In genomic region chr7:116209926-116210631, GRCm38 (mm10) we compare ENCODE assay signal across 13 mouse cellular contexts.
DNase-seq lines count a peak whose midpoint lies in the region; ATAC-seq and TF ChIP-seq lines count a peak whose summit lies in the region.
"Had no signal": no experiment of that assay in that cellular context is flagged by ENCODE, and none has a peak within 500 bp of the region (broad histone marks: within the 10 kb centered on the region; RNA-seq: fewer than 3 reads in every experiment).

No protein-coding gene starts in this region.

- ATAC-seq in heart, embryonic 15.5 days (replicated peaks; ENCODE audit: insufficient number of reproducible peaks, insufficient read depth, low FRiP score, low read depth) = no peak
- ATAC-seq in forebrain, embryonic 13.5 days = 0 out of 2 replicates have a peak, but pooled peaks have one; percentile 41
- peak; percentile 61 for ATAC-seq in hindbrain, postnatal 0 days
- ATAC-seq in midbrain, embryonic 16.5 days = peak; percentile 70

- H3K27ac ChIP-seq in heart, embryonic 15.5 days = peak overlapping the region; percentile 1; the same call in 1 of the 2 replicates
- peak overlapping the region; percentile 44; the same call in 1 of the 2 replicates for H3K27ac ChIP-seq in forebrain, embryonic 13.5 days
- H3K27ac ChIP-seq in hindbrain, postnatal 0 days = peak overlapping the region; percentile 37
- H3K27ac ChIP-seq in midbrain, embryonic 16.5 days (ENCODE audit: low read length) = peak overlapping the region; percentile 58
- H3K27ac ChIP-seq: liver, embryonic 13.5 days had no signal

- no peaks in the 10 kb centered on the region for H3K27me3 ChIP-seq in heart, embryonic 15.5 days
- no peaks in the 10 kb centered on the region for H3K27me3 ChIP-seq in forebrain, embryonic 13.5 days
- no peaks in the 10 kb centered on the region for H3K27me3 ChIP-seq in hindbrain, postnatal 0 days (ENCODE audit: insufficient read depth, low read length)
- H3K27me3 ChIP-seq in midbrain, embryonic 16.5 days (ENCODE audit: control insufficient read depth, insufficient read depth, low read depth, low read length) = no peaks in the 10 kb centered on the region
- H3K27me3 ChIP-seq: liver, embryonic 13.5 days had no signal

- peaks cover 42% of the 10 kb centered on the region for H3K4me1 ChIP-seq in heart, embryonic 15.5 days (replicated peaks)
- peaks cover 33% of the 10 kb centered on the region for H3K4me1 ChIP-seq in forebrain, embryonic 13.5 days
- H3K4me1 ChIP-seq in hindbrain, postnatal 0 days (ENCODE audit: insufficient read depth, low read length) = peaks cover 17% of the 10 kb centered on the region
- peaks cover 18% of the 10 kb centered on the region for H3K4me1 ChIP-seq in midbrain, embryonic 16.5 days (ENCODE audit: control insufficient read depth, insufficient read depth, low read length)

- no peaks in the 10 kb centered on the region for H3K9me3 ChIP-seq in heart, embryonic 15.5 days (replicated peaks)
- H3K9me3 ChIP-seq in forebrain, embryonic 13.5 days (replicated peaks) = no peaks in the 10 kb centered on the region
- H3K9me3 ChIP-seq in hindbrain, postnatal 0 days (ENCODE audit: low read length) = no peaks in the 10 kb centered on the region
- H3K9me3 ChIP-seq in midbrain, embryonic 16.5 days (replicated peaks; ENCODE audit: control insufficient read depth, low read length, poor library complexity, severe bottlenecking) = no peaks in the 10 kb centered on the region
- H3K9me3 ChIP-seq: liver, embryonic 13.5 days had no signal

- H3K36me3 ChIP-seq in heart, embryonic 15.5 days = no peaks in the 10 kb centered on the region
- H3K36me3 ChIP-seq in forebrain, embryonic 13.5 days (ENCODE audit: poor library complexity, severe bottlenecking) = no peaks in the 10 kb centered on the region
- H3K36me3 ChIP-seq in hindbrain, postnatal 0 days (ENCODE audit: insufficient read depth, low read length) = no peaks in the 10 kb centered on the region
- no peaks in the 10 kb centered on the region for H3K36me3 ChIP-seq in midbrain, embryonic 16.5 days (ENCODE audit: control insufficient read depth, insufficient read depth, low read length)
- H3K36me3 ChIP-seq: liver, embryonic 13.5 days had no signal

- intact Hi-C loops in heart, postnatal 25 days (cut with DNase I) = no loop called here

- H3K9ac ChIP-seq in heart, embryonic 15.5 days = no peak overlapping the region
- no peak overlapping the region; the same call in 1 of the 2 replicates for H3K9ac ChIP-seq in forebrain, embryonic 13.5 days
- no peak overlapping the region for H3K9ac ChIP-seq in hindbrain, postnatal 0 days (replicated peaks; ENCODE audit: low read length)
- 0 out of 2 replicates have a peak overlapping the region, but pooled peaks have one; percentile 15 for H3K9ac ChIP-seq in midbrain, embryonic 16.5 days (ENCODE audit: low read depth, low read length)
- H3K9ac ChIP-seq: liver, embryonic 13.5 days had no signal

- no peak overlapping the region for H3K4me3 ChIP-seq in heart, embryonic 15.5 days
- H3K4me3 ChIP-seq in forebrain, embryonic 13.5 days = no peak overlapping the region
- no peak overlapping the region for H3K4me3 ChIP-seq in hindbrain, postnatal 0 days (ENCODE audit: low read length)
- no peak overlapping the region for H3K4me3 ChIP-seq in midbrain, embryonic 16.5 days (ENCODE audit: low read depth, low read length)
- H3K4me3 ChIP-seq: liver, embryonic 13.5 days had no signal

- no peak overlapping the region; the same call in 1 of the 2 replicates for H3K4me2 ChIP-seq in heart, embryonic 15.5 days
- H3K4me2 ChIP-seq in forebrain, embryonic 13.5 days = peak overlapping the region; percentile 38
- H3K4me2 ChIP-seq in hindbrain, postnatal 0 days (ENCODE audit: low read depth, low read length) = 0 out of 2 replicates have a peak overlapping the region, but pooled peaks have one; percentile 10
- H3K4me2 ChIP-seq in midbrain, embryonic 16.5 days (ENCODE audit: low read length) = peak overlapping the region; percentile 23; the same call in 1 of the 2 replicates
- H3K4me2 ChIP-seq: liver, embryonic 13.5 days had no signal

- DNase-seq in heart, postnatal 25 days (ENCODE audit: low spot score) = no peak
- peak; percentile 62 for DNase-seq in hindbrain, postnatal 0 days (ENCODE audit: low spot score)
- no peak for DNase-seq in right cerebral cortex, postnatal 25 days
- no peak for DNase-seq in B cell, adult 2 months
- DNase-seq in kidney, postnatal 10 days = no peak
- DNase-seq: cerebellum, postnatal 36 days; kidney, adult 18-20 months; liver, embryonic 13.5 days; lung, postnatal 36 days; right cerebral cortex, postnatal 4 days had no signal

- WGBS in heart, embryonic 15.5 days = 29% methylated on average over 10 of the region's 10 CpGs
- WGBS in forebrain, embryonic 13.5 days = 10% methylated on average over 10 of the region's 10 CpGs
- 13% methylated on average over 10 of the region's 10 CpGs for WGBS in hindbrain, postnatal 0 days
- whole genome bisulfite sequencing in midbrain, embryonic 16.5 days = 16% methylated on average over 10 of the region's 10 CpGs

- no peak for TF ChIP-seq CTCF in hindbrain, postnatal 0 days (IDR thresholded peaks at IDR 0.05; ENCODE audit: low read depth)

Comparison
In these comparisons a context has a peak if more than half of its experiments do, and no peak if none do; other contexts are left out.
1. H3K27ac ChIP-seq: peak in every context shown above with its lines; median percentile 58 in midbrain, embryonic 16.5 days; 44 in forebrain, embryonic 13.5 days; 37 in hindbrain, postnatal 0 days; 1 in heart, embryonic 15.5 days.